Mouse (Mus musculus): ENCODE data around the gene Glrx. TPM values are rescaled to one million over a fixed set of nuclear protein-coding genes. Genes with fewer than 3 reads are reported as not detected.

Glrx gene
- total and polyA plus RNA-seq, 3 experiments, result 21.2 to 65.5 (median 53.3) TPM

DNA sequence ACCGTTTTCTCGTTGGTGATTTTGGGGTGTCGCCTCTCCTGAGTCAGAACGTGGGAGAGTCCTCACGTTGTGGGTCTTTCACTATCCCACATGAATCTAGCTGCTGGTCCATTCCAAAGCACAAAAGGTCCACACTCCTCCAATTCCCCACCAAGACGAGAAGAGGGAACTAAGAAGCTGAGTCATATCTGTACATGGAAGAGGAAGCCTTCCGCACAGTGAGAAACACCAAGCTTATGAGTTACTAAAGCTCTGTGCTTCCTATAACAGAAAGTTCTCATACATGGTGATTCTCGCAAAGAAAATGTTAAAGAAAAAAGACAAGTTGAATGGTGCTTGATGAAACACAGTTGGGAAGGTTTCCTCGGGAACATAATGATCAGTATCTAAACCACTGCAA lies 16.5 kb upstream of the Glrx start:
- peaks cover 0 to 7% of the 10 kb centered on the region in 2 experiments; a peak in 2 of 4 replicates for H3K4me1 ChIP-seq (ENCODE audit: control insufficient read depth in 1 of 2, insufficient read depth in 2 of 2)
- no peak overlapping the region for H3K9ac ChIP-seq (ENCODE audit: insufficient read depth, low read depth)
- no peaks in the 10 kb centered on the region for H3K36me3 ChIP-seq (replicated peaks in 1 of 2; ENCODE audit: control insufficient read depth in 1 of 2, insufficient read depth in 1 of 2, low read length in 1 of 2)
- no peaks in the 10 kb centered on the region for H3K27me3 ChIP-seq (replicated peaks)
- no peak for TF ChIP-seq NRF1 (IDR thresholded peaks at IDR 0.05; ENCODE audit: low read depth, low read length)
- TF ChIP-seq CHD2 (IDR thresholded peaks at IDR 0.05; ENCODE audit: low read length), result no peak
- no peak for TF ChIP-seq IRF4 (IDR thresholded peaks at IDR 0.05; ENCODE audit: low read depth, low read length)
- no peak for TF ChIP-seq ELF1 (IDR thresholded peaks at IDR 0.05; ENCODE audit: low read depth, low read length)
- TF ChIP-seq MAX (IDR thresholded peaks at IDR 0.05; ENCODE audit: low read length), result no peak
- TF ChIP-seq ZKSCAN1 (IDR thresholded peaks at IDR 0.05; ENCODE audit: borderline replicate concordance, low read depth, low read length), result no peak
- no peak for TF ChIP-seq POLR2AphosphoS2 (IDR thresholded peaks at IDR 0.05; ENCODE audit: low read depth, low read length)
- no peak for TF ChIP-seq SIN3A (IDR thresholded peaks at IDR 0.05; ENCODE audit: low read length)
- no peak for TF ChIP-seq MEF2A (IDR thresholded peaks at IDR 0.05; ENCODE audit: borderline replicate concordance, low read depth, low read length)
- no peak for TF ChIP-seq MYC (IDR thresholded peaks at IDR 0.05; ENCODE audit: low read depth, low read length)
- TF ChIP-seq RCOR1 (conservative IDR thresholded peaks at IDR 0.05; ENCODE audit: low read depth, low read length), result no peak
- TF ChIP-seq ETS1 (conservative IDR thresholded peaks at IDR 0.05; ENCODE audit: low read depth, low read length), result no peak
- no peak for TF ChIP-seq UBTF (IDR thresholded peaks at IDR 0.05; ENCODE audit: low read depth, low read length)
- TF ChIP-seq PAX5 (IDR thresholded peaks at IDR 0.05; ENCODE audit: low read length), result no peak
- TF ChIP-seq TCF12 (IDR thresholded peaks at IDR 0.05; ENCODE audit: low read depth, low read length), result no peak
- no peak for TF ChIP-seq TBP (conservative IDR thresholded peaks at IDR 0.05; ENCODE audit: low read depth, low read length)
- TF ChIP-seq BHLHE40 (IDR thresholded peaks at IDR 0.05; ENCODE audit: low read depth, low read length), result no peak
- TF ChIP-seq NELFE (IDR thresholded peaks at IDR 0.05; ENCODE audit: low read depth, low read length), result no peak
- TF ChIP-seq POLR2A (IDR thresholded peaks at IDR 0.05; ENCODE audit: low read depth, low read length), result no peak
- TF ChIP-seq EP300 (IDR thresholded peaks at IDR 0.05; ENCODE audit: low read length), result no peak
- no peaks in the 10 kb centered on the region for H3K9me3 ChIP-seq (replicated peaks; ENCODE audit: low read length)
- dilution Hi-C loops (cut with MboI; ENCODE audit: extremely low pct_ligation_motif_present, extremely low pct_unique_long_range_greater_than_20kb, low sequenced_read_pairs), result no loop called here
- H3K4me3 ChIP-seq (replicated peaks in 1 of 3; ENCODE audit: low read depth in 2 of 3, low read length in 2 of 3, poor library complexity in 1 of 3), result no peak overlapping the region
- no peak for DNase-seq (ENCODE audit: extremely low read depth)
- H3K79me2 ChIP-seq (replicated peaks; ENCODE audit: control insufficient read depth, extremely low read depth, insufficient read depth, poor library complexity, severe bottlenecking), result no peaks in the 10 kb centered on the region
- H3K4me2 ChIP-seq (ENCODE audit: insufficient read depth, low read depth, poor library complexity, severe bottlenecking), result no peak overlapping the region
- in situ Hi-C loops (cut with MboI; ENCODE audit: low pct_ligation_motif_present, low pct_unique_long_range_greater_than_20kb, low sequenced_read_pairs), result no loop called here
- H3K27ac ChIP-seq (ENCODE audit: insufficient read depth, low read depth), result no peak overlapping the region

DNA sequence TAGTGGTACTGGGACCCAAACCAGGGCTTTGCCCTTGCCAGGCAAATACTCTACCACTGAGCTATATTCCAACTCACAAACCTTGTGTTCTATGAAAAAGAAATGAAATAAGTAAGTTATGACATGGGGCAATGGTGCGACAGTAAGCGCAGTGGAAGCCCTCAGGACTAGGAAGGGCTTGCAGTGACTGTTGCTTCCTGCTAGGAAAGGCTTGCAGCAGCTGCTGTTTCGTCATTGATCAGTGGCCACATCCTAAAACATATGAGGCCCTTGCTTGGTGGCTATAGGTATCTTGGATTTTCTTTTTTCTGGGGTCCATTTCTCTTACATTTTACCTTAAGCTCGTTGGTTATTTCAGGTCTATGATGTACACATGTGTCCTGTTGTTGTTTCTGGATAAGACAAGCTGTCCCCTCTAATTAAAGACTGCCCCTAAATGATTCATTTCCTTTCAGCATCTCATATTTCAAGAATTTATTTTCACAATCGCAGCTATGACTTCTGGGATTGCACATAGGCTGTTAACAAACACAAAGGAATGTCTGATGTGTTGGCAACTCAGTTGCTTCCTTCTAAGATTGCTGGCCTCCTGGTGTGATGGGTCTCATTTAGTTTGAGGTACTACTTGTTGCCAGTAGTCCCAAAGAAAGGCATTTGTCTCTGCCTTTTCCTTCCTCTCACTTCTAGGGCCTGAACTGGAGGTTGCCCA lies 14.9 kb upstream of the Glrx start:
- in situ Hi-C loops (cut with MboI; ENCODE audit: low pct_ligation_motif_present, low pct_unique_long_range_greater_than_20kb, low sequenced_read_pairs) (no loop called here), dilution Hi-C loops (cut with MboI; ENCODE audit: extremely low pct_ligation_motif_present, extremely low pct_unique_long_range_greater_than_20kb, low sequenced_read_pairs) (no loop called here)
- no peaks in the 10 kb centered on the region for H3K79me2 ChIP-seq (replicated peaks; ENCODE audit: control insufficient read depth, extremely low read depth, insufficient read depth, poor library complexity, severe bottlenecking)
- H3K4me3 ChIP-seq (replicated peaks in 1 of 3; ENCODE audit: low read depth in 2 of 3, low read length in 2 of 3, poor library complexity in 1 of 3), result no peak overlapping the region
- H3K9ac ChIP-seq (ENCODE audit: insufficient read depth, low read depth), result no peak overlapping the region
- no peak for DNase-seq (ENCODE audit: extremely low read depth)
- H3K9me3 ChIP-seq (replicated peaks; ENCODE audit: low read length), result no peaks in the 10 kb centered on the region
- no peak overlapping the region for H3K4me2 ChIP-seq (ENCODE audit: insufficient read depth, low read depth, poor library complexity, severe bottlenecking)
- H3K36me3 ChIP-seq (replicated peaks in 1 of 2; ENCODE audit: control insufficient read depth in 1 of 2, insufficient read depth in 1 of 2, low read length in 1 of 2), result no peaks in the 10 kb centered on the region
- H3K4me1 ChIP-seq (ENCODE audit: control insufficient read depth in 1 of 2, insufficient read depth in 2 of 2), result peaks cover 0 to 7% of the 10 kb centered on the region in 2 experiments; a peak in 2 of 4 replicates
- no peak overlapping the region for H3K27ac ChIP-seq (ENCODE audit: insufficient read depth, low read depth)
- no peaks in the 10 kb centered on the region for H3K27me3 ChIP-seq (replicated peaks)
- no peak for TF ChIP-seq RCOR1 (conservative IDR thresholded peaks at IDR 0.05; ENCODE audit: low read depth, low read length)
- TF ChIP-seq MEF2A (IDR thresholded peaks at IDR 0.05; ENCODE audit: borderline replicate concordance, low read depth, low read length), result no peak
- TF ChIP-seq USF2 (conservative IDR thresholded peaks at IDR 0.05; ENCODE audit: low read depth, low read length), result no peak
- TF ChIP-seq BHLHE40 (IDR thresholded peaks at IDR 0.05; ENCODE audit: low read depth, low read length), result no peak
- no peak for TF ChIP-seq USF1 (IDR thresholded peaks at IDR 0.05; ENCODE audit: low read depth, low read length)
- TF ChIP-seq SIN3A (IDR thresholded peaks at IDR 0.05; ENCODE audit: low read length), result no peak
- no peak for TF ChIP-seq MYC (IDR thresholded peaks at IDR 0.05; ENCODE audit: low read depth, low read length)
- no peak for TF ChIP-seq KAT2A (IDR thresholded peaks at IDR 0.05; ENCODE audit: insufficient replicate concordance, low read length)
- TF ChIP-seq IRF4 (IDR thresholded peaks at IDR 0.05; ENCODE audit: low read depth, low read length), result no peak
- no peak for TF ChIP-seq HCFC1 (IDR thresholded peaks at IDR 0.05; ENCODE audit: low read depth, low read length)
- no peak for TF ChIP-seq ELF1 (IDR thresholded peaks at IDR 0.05; ENCODE audit: low read depth, low read length)
- TF ChIP-seq MAZ (IDR thresholded peaks at IDR 0.05; ENCODE audit: low read depth, low read length), result no peak
